Mouse (Mus musculus) liver, embryonic 13.5 days (tissue): ENCODE measurements around the gene Prdm2. TPM values are rescaled to one million over a fixed set of nuclear protein-coding genes. Genes with fewer than 3 reads are reported as not detected.
A peak's percentile ranks its signal among the peaks of the same experiment; 100 is the strongest.

Experiments
- ATAC-seq: fragments of 200-750 bp; cut with Nextera tagmentation; 2 replicates; pipeline ENCODE4 v1.8.0; 2017; ENCODE audit warnings: low read depth, mild to moderate bottlenecking, moderate number of reproducible peaks, moderate library complexity
- DNase-seq: peaks from one replicate; pipeline ENCODE4 v3.0.0; 2022
- H3K27ac ChIP-seq: fragments of 300-500 bp; sonication (generic); 2 replicates; pipeline ENCODE4 v1.5.1; 2015; ENCODE audit warnings: moderate library complexity, mild to moderate bottlenecking, inconsistent platforms
- H3K27me3 ChIP-seq: fragments of 300-500 bp; sonication (generic); 2 replicates; pipeline ENCODE4 v1.6.1; 2015; ENCODE audit warnings: mild to moderate bottlenecking, inconsistent platforms
- H3K36me3 ChIP-seq: fragments of 300-500 bp; sonication (generic); 2 replicates; pipeline ENCODE4 v1.6.1; 2015; ENCODE audit warnings: mild to moderate bottlenecking, inconsistent platforms
- H3K4me1 ChIP-seq: fragments of 300-500 bp; sonication (generic); replicated peaks from 2 replicates; pipeline ENCODE4 v1.6.1; 2015; ENCODE audit warnings: inconsistent platforms
- H3K4me2 ChIP-seq: fragments of 300-500 bp; sonication (generic); 2 replicates; pipeline ENCODE4 v1.6.1; 2015; ENCODE audit warnings: inconsistent platforms, mild to moderate bottlenecking, moderate library complexity
- H3K4me3 ChIP-seq: fragments of 300-500 bp; sonication (generic); replicated peaks from 2 replicates; pipeline ENCODE4 v1.5.1; 2015; ENCODE audit warnings: mild to moderate bottlenecking, inconsistent platforms
- H3K9ac ChIP-seq: fragments of 300-500 bp; sonication (generic); 2 replicates; pipeline ENCODE4 v1.6.1; 2015; ENCODE audit warnings: mild to moderate bottlenecking, inconsistent platforms
- H3K9me3 ChIP-seq: fragments of 300-500 bp; sonication (generic); replicated peaks from 2 replicates; pipeline ENCODE4 v1.6.1; 2016; ENCODE audit warnings: inconsistent platforms
- WGBS: fragments of 180-500 bp; shearing (Covaris S2); methylation state at CpG from one replicate; pipeline ENCODE4 v1.1.7; 2015; ENCODE audit not compliant: insufficient replicate concordance; 5-methylcytosine and 5-hydroxymethylcytosine counted together
- polyA plus RNA-seq: library from polyadenylated mRNA; unstranded; fragments of >200 nt; fragmentation: Nextera tagmentation; extraction: Ambion mirVana; gene quantifications from 2 replicates; pipeline ENCODE4 v1.2.1, GENCODE M21; 2015

Prdm2 gene
- polyA plus RNA-seq = 2.9 and 4.7 TPM in 2 replicates

GRCm38 (mm10) chr4:143212341-143213174 is at the start of gene Prdm2:
Gene Prdm2 (minus strand): TSS chr4:143212995.
- peak within 1 kb of the TSS; percentile 84 for H3K9ac ChIP-seq
- H3K27ac ChIP-seq = peak within 1 kb of the TSS; percentile 74
- peak within 1 kb of the TSS; percentile 92 for H3K4me2 ChIP-seq
- no peaks in the 10 kb centered on the region for H3K36me3 ChIP-seq
- WGBS = 1% methylated on average over 71 of the region's 96 CpGs
- ATAC-seq (peak; percentile 79), DNase-seq (peak; percentile 40)
- H3K4me3 ChIP-seq = peak within 1 kb of the TSS; percentile 83
- no peaks in the 10 kb centered on the region for H3K27me3 ChIP-seq
- H3K4me1 ChIP-seq = peaks cover 34% of the 10 kb centered on the region
- no peaks in the 10 kb centered on the region for H3K9me3 ChIP-seq

GRCm38 (mm10) chr4:143259718-143260349 is 47.0 kb upstream of the Prdm2 start:
- H3K27ac ChIP-seq = no peak overlapping the region
- WGBS = 22% methylated on average over 8 of the region's 8 CpGs
- no peak overlapping the region for H3K9ac ChIP-seq
- peak; percentile 59 for ATAC-seq
- H3K27me3 ChIP-seq = no peaks in the 10 kb centered on the region
- peaks cover 14% of the 10 kb centered on the region for H3K4me1 ChIP-seq
- no peaks in the 10 kb centered on the region for H3K36me3 ChIP-seq
- no peaks in the 10 kb centered on the region for H3K9me3 ChIP-seq
- no peak for DNase-seq
- no peak overlapping the region for H3K4me3 ChIP-seq
- no peak overlapping the region for H3K4me2 ChIP-seq

- Histone ChIP-seq H3K4me1 (peaks cover 14% of the 10 kb centered on the region), H3K4me2 (peak overlapping the region; percentile 50), H3K27ac (no peak overlapping the region), H3K36me3 (no peaks in the 10 kb centered on the region), H3K4me3 (peak overlapping the region; percentile 25), H3K27me3 (no peaks in the 10 kb centered on the region), H3K9me3 (no peaks in the 10 kb centered on the region), H3K9ac (no peak overlapping the region)
- peak; percentile 28 for DNase-seq
- 30% methylated on average over 19 of the region's 19 CpGs for WGBS
- peak; percentile 38; the same call in 1 of the 2 replicates for ATAC-seq
Measured at GRCm38 (mm10) chr4:143258517-143258916, 45.7 kb upstream of the Prdm2 start.

- no peaks in the 10 kb centered on the region for H3K9me3 ChIP-seq
- no peaks in the 10 kb centered on the region for H3K36me3 ChIP-seq
- no peaks in the 10 kb centered on the region for H3K27me3 ChIP-seq
- ATAC-seq = no peak
- H3K27ac ChIP-seq = no peak overlapping the region
- WGBS = 33% methylated on average over 6 of the region's 6 CpGs
- no peak for DNase-seq
- peaks cover 14% of the 10 kb centered on the region for H3K4me1 ChIP-seq
- H3K4me2 ChIP-seq = peak overlapping the region; percentile 50; the same call in 1 of the 2 replicates
- H3K9ac ChIP-seq = no peak overlapping the region
- no peak overlapping the region for H3K4me3 ChIP-seq
Measured at GRCm38 (mm10) chr4:143257971-143258370, 45.2 kb upstream of the Prdm2 start.

GRCm38 (mm10) chr4:143255541-143255940 is 42.7 kb upstream of the Prdm2 start:
- ATAC-seq (no peak), DNase-seq (no peak)
- no peaks in the 10 kb centered on the region for H3K36me3 ChIP-seq
- no peaks in the 10 kb centered on the region for H3K9me3 ChIP-seq
- 74% methylated on average over 8 of the region's 8 CpGs for WGBS
- no peak overlapping the region for H3K27ac ChIP-seq
- no peaks in the 10 kb centered on the region for H3K27me3 ChIP-seq
- H3K4me2 ChIP-seq = no peak overlapping the region
- no peak overlapping the region for H3K9ac ChIP-seq
- no peak overlapping the region for H3K4me3 ChIP-seq
- H3K4me1 ChIP-seq = peaks cover 14% of the 10 kb centered on the region

GRCm38 (mm10) chr4:143253356-143253755 is 40.6 kb upstream of the Prdm2 start:
- Histone ChIP-seq H3K4me3 (no peak overlapping the region), H3K4me2 (no peak overlapping the region), H3K36me3 (no peaks in the 10 kb centered on the region), H3K9ac (no peak overlapping the region), H3K27ac (no peak overlapping the region), H3K4me1 (no peaks in the 10 kb centered on the region), H3K27me3 (no peaks in the 10 kb centered on the region), H3K9me3 (no peaks in the 10 kb centered on the region)
- DNase-seq (no peak), ATAC-seq (no peak)
- WGBS = 75% methylated on average over 1 of the region's 1 CpGs

- DNase-seq = no peak
- no peak overlapping the region for H3K9ac ChIP-seq
- 68% methylated on average over 5 of the region's 5 CpGs for WGBS
Measured at GRCm38 (mm10) chr4:143248050-143248449, 35.3 kb upstream of the Prdm2 start.

GRCm38 (mm10) chr4:143241294-143241693 is 28.5 kb upstream of the Prdm2 start:
- H3K4me1 ChIP-seq = peaks cover 3% of the 10 kb centered on the region; the same call in 1 of the 2 replicates
- 53% methylated on average over 9 of the region's 9 CpGs for WGBS
- H3K4me2 ChIP-seq = no peak overlapping the region
- no peaks in the 10 kb centered on the region for H3K36me3 ChIP-seq
- H3K27me3 ChIP-seq = no peaks in the 10 kb centered on the region
- no peak overlapping the region for H3K9ac ChIP-seq
- no peak overlapping the region for H3K4me3 ChIP-seq
- no peak for DNase-seq
- H3K9me3 ChIP-seq = no peaks in the 10 kb centered on the region
- H3K27ac ChIP-seq = no peak overlapping the region
- no peak for ATAC-seq

More at GRCm38 (mm10) chr4:143248050-143248449, 35.3 kb upstream of the Prdm2 start:
- Histone ChIP-seq H3K4me3 (no peak overlapping the region), H3K9me3 (no peaks in the 10 kb centered on the region), H3K27me3 (no peaks in the 10 kb centered on the region), H3K27ac (no peak overlapping the region), H3K4me2 (no peak overlapping the region), H3K4me1 (no peaks in the 10 kb centered on the region), H3K36me3 (no peaks in the 10 kb centered on the region)
- ATAC-seq = no peak

GRCm38 (mm10) chr4:143239615-143240201 is 26.9 kb upstream of the Prdm2 start:
- peaks cover 3% of the 10 kb centered on the region; the same call in 1 of the 2 replicates for H3K4me1 ChIP-seq
- H3K36me3 ChIP-seq = no peaks in the 10 kb centered on the region
- H3K9me3 ChIP-seq = no peaks in the 10 kb centered on the region
- H3K4me3 ChIP-seq = no peak overlapping the region
- H3K4me2 ChIP-seq = no peak overlapping the region
- no peak overlapping the region for H3K9ac ChIP-seq
- WGBS = 52% methylated on average over 9 of the region's 9 CpGs
- no peak overlapping the region for H3K27ac ChIP-seq
- H3K27me3 ChIP-seq = no peaks in the 10 kb centered on the region
- no peak for DNase-seq
- ATAC-seq = peak; percentile 34; the same call in 1 of the 2 replicates

- 78% methylated on average over 5 of the region's 5 CpGs for WGBS
- H3K9ac ChIP-seq = no peak overlapping the region
- DNase-seq = no peak
- H3K4me1 ChIP-seq = peaks cover 3% of the 10 kb centered on the region; the same call in 1 of the 2 replicates
- H3K27ac ChIP-seq = no peak overlapping the region
- no peaks in the 10 kb centered on the region for H3K27me3 ChIP-seq
- H3K9me3 ChIP-seq = no peaks in the 10 kb centered on the region; the same call in 1 of the 2 replicates
- peak; percentile 23; the same call in 1 of the 2 replicates for ATAC-seq
- H3K4me2 ChIP-seq = no peak overlapping the region
- no peak overlapping the region for H3K4me3 ChIP-seq
- no peaks in the 10 kb centered on the region for H3K36me3 ChIP-seq
Measured at GRCm38 (mm10) chr4:143239117-143239516, 26.3 kb upstream of the Prdm2 start.
